Mouse (Mus musculus) intestine, postnatal 0 days (tissue): ENCODE measurements around the gene Ddx50. TPM values are rescaled to one million over a fixed set of nuclear protein-coding genes. Genes with fewer than 3 reads are reported as not detected.
"Not testable (repeated sequence)": the region's sequence is repeated elsewhere in the genome, so short reads cannot be mapped to it uniquely, and the experiment has no call there.

ENCODE experiments used
- ATAC-seq: fragments of 200-750 bp; cut with Nextera tagmentation; 2 replicates; pipeline ENCODE4 v1.8.0; 2017; ENCODE audit warnings: mild to moderate bottlenecking, moderate TSS enrichment, moderate library complexity
- H3K27ac ChIP-seq: fragments of 300-500 bp; sonication (generic); 2 replicates; pipeline ENCODE4 v1.5.1; 2014; ENCODE audit warnings: mild to moderate bottlenecking, low read depth, low read length, moderate library complexity
- H3K27me3 ChIP-seq: fragments of 300-500 bp; sonication (generic); replicated peaks from 2 replicates; pipeline ENCODE4 v1.6.1; 2014; ENCODE audit warnings: low read length, mixed read lengths; ENCODE audit not compliant: control insufficient read depth, insufficient read depth
- H3K36me3 ChIP-seq: fragments of 300-500 bp; sonication (generic); 2 replicates; pipeline ENCODE4 v1.6.1; 2014; ENCODE audit warnings: mild to moderate bottlenecking, moderate library complexity; ENCODE audit not compliant: control insufficient read depth, insufficient read depth
- H3K4me1 ChIP-seq: fragments of 300-500 bp; sonication (generic); replicated peaks from 2 replicates; pipeline ENCODE4 v1.6.1; 2014; ENCODE audit warnings: antibody characterized with exemption, low read length, mixed read lengths; ENCODE audit not compliant: control insufficient read depth, insufficient read depth
- H3K4me2 ChIP-seq: fragments of 300-500 bp; sonication (generic); replicated peaks from 2 replicates; pipeline ENCODE4 v1.6.1; 2014; ENCODE audit warnings: low read depth, mild to moderate bottlenecking, moderate library complexity
- H3K4me3 ChIP-seq: fragments of 300-500 bp; sonication (generic); 2 replicates; pipeline ENCODE4 v1.5.1; 2014; ENCODE audit warnings: low read depth, low read length
- H3K9ac ChIP-seq: fragments of 300-500 bp; sonication (generic); 2 replicates; pipeline ENCODE4 v1.6.1; 2014; ENCODE audit warnings: mild to moderate bottlenecking, low read depth, low read length
- H3K9me3 ChIP-seq: fragments of 300-500 bp; sonication (generic); 2 replicates; pipeline ENCODE4 v1.6.1; 2016; ENCODE audit warnings: mixed run types; ENCODE audit not compliant: control insufficient read depth
- CTCF ChIP-seq: sonication (generic); IDR thresholded peaks from 2 replicates; pipeline ENCODE4 v1.5.1; 2016; ENCODE audit warnings: low read depth, mild to moderate bottlenecking, control low read depth, antibody characterized with exemption, moderate library complexity
- WGBS: fragments of 180-500 bp; shearing (Covaris S2); extraction: QIAGEN DNeasy Blood & Tissue Kit; methylation state at CpG from one replicate; pipeline ENCODE4 v1.1.7; 2014; 5-methylcytosine and 5-hydroxymethylcytosine counted together
- polyA plus RNA-seq: library from polyadenylated mRNA; unstranded; fragments of >200 nt; fragmentation: Nextera tagmentation; extraction: Ambion mirVana; gene quantifications from 2 replicates; pipeline ENCODE4 v1.2.1, GENCODE M21; 2015

Ddx50 gene
- polyA plus RNA-seq, 1 experiment from 2014 or later, result 69.6 TPM

DNA sequence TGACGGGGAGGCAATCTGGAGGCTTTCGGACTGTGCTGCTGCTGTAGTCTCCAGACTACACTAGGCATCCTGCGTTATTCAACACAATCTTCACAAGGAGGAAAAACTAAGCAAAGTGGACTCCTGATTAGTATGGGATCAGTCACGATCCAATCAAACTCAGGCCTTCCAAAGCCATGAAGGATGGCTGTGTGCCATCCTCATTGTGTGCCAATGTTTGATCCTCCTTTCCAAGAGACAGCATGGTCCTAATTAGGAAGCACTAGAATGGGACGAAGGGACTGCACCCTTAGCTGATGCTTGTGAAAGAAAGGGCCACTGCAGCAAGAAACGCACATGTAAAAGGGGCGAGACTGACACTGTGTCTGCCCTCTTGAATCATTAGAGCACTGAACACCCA lies 58.5 kb downstream of the Ddx50 start:
- H3K36me3 ChIP-seq, result peaks cover 63% of the 10 kb centered on the region

DNA sequence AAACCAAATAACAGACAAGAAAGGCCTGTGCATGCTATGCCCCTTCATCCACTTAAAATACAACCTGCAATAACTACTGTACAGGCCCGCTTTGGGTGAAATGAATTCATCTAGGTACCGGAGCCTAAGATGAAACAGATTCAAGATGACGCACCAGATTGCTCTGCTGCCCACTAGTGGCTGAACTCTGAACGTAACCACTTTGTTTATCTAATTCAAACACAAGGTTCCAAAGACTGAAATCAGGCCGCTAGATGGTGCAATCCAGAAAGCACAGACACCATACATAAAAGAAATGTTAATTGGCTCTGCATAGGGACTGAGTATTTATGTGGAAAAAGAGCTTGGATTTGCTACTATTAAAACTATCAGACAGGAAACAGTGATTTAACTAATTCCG lies 60.8 kb downstream of the Ddx50 start:
- H3K36me3 ChIP-seq, result peaks cover 72% of the 10 kb centered on the region
- whole genome bisulfite sequencing, result 31% methylated on average over 6 of the region's 6 CpGs
- H3K4me3 ChIP-seq, result no peak overlapping the region
- no peaks in the 10 kb centered on the region for H3K9me3 ChIP-seq
- ATAC-seq, result peak; percentile 41; the same call in 1 of the 2 replicates
- H3K4me2 ChIP-seq, result 0 out of 2 replicates have a peak overlapping the region, but pooled peaks have one; percentile 24
- no peak overlapping the region for H3K27ac ChIP-seq
- H3K9ac ChIP-seq, result no peak overlapping the region
- no peaks in the 10 kb centered on the region for H3K27me3 ChIP-seq
- H3K4me1 ChIP-seq, result no peaks in the 10 kb centered on the region
- TF ChIP-seq CTCF, result peak; percentile 96

More for the DNA sequence above, 58.5 kb downstream of the Ddx50 start:
- no peaks in the 10 kb centered on the region for H3K4me1 ChIP-seq
- no peak overlapping the region for H3K27ac ChIP-seq
- H3K27me3 ChIP-seq, result no peaks in the 10 kb centered on the region
- H3K4me3 ChIP-seq, result no peak overlapping the region
- no peaks in the 10 kb centered on the region for H3K9me3 ChIP-seq
- H3K9ac ChIP-seq, result no peak overlapping the region
- ATAC-seq, result no peak
- H3K4me2 ChIP-seq, result no peak overlapping the region
- 91% methylated on average over 7 of the region's 7 CpGs for WGBS
- no peak for TF ChIP-seq CTCF

- Histone ChIP-seq H3K27me3 (no peaks in the 10 kb centered on the region), H3K9ac (no peak overlapping the region), H3K4me3 (no peak overlapping the region), H3K9me3 (no peaks in the 10 kb centered on the region), H3K36me3 (peaks cover 74% of the 10 kb centered on the region), H3K4me2 (no peak overlapping the region), H3K4me1 (no peaks in the 10 kb centered on the region), H3K27ac (no peak overlapping the region)
- TF ChIP-seq CTCF, result no peak
- 76% methylated on average over 4 of the region's 4 CpGs for WGBS
- no peak for ATAC-seq
These were observed 62.4 kb downstream of the Ddx50 start for GRCm38 (mm10) chr10:62588616-62589015.

GRCm38 (mm10) chr10:62583245-62583644 lies 67.8 kb downstream of the Ddx50 start:
- Histone ChIP-seq H3K4me2 (no peak overlapping the region), H3K9ac (no peak overlapping the region), H3K27ac (no peak overlapping the region), H3K9me3 (no peaks in the 10 kb centered on the region), H3K27me3 (no peaks in the 10 kb centered on the region), H3K36me3 (peaks cover 63% of the 10 kb centered on the region), H3K4me3 (no peak overlapping the region), H3K4me1 (no peaks in the 10 kb centered on the region)
- no peak for TF ChIP-seq CTCF
- ATAC-seq, result no peak
- 66% methylated on average over 1 of the region's 1 CpGs for WGBS

- Histone ChIP-seq H3K36me3 (peaks cover 57% of the 10 kb centered on the region), H3K9me3 (no peaks in the 10 kb centered on the region)
These were observed 68.3 kb downstream of the Ddx50 start for GRCm38 (mm10) chr10:62582701-62583100.

GRCm38 (mm10) chr10:62582263-62582662 lies 68.8 kb downstream of the Ddx50 start:
- TF ChIP-seq CTCF, result no peak
- no peak for ATAC-seq
- WGBS, result 90% methylated on average over 17 of the region's 17 CpGs
- Histone ChIP-seq H3K27me3 (no peaks in the 10 kb centered on the region), H3K36me3 (peaks cover 54% of the 10 kb centered on the region), H3K9ac (no peak overlapping the region), H3K27ac (no peak overlapping the region), H3K4me2 (no peak overlapping the region), H3K4me1 (peaks cover 2% of the 10 kb centered on the region; the same call in 1 of the 2 replicates), H3K9me3 (no peaks in the 10 kb centered on the region), H3K4me3 (no peak overlapping the region)

More at GRCm38 (mm10) chr10:62582701-62583100, 68.3 kb downstream of the Ddx50 start:
- no peaks in the 10 kb centered on the region for H3K4me1 ChIP-seq
- 80% methylated on average over 7 of the region's 7 CpGs for WGBS
- TF ChIP-seq CTCF, result no peak
- no peaks in the 10 kb centered on the region for H3K27me3 ChIP-seq
- H3K4me3 ChIP-seq, result no peak overlapping the region
- no peak for ATAC-seq
- no peak overlapping the region for H3K27ac ChIP-seq
- no peak overlapping the region for H3K4me2 ChIP-seq
- H3K9ac ChIP-seq, result no peak overlapping the region

GRCm38 (mm10) chr10:62579129-62579528 lies 71.9 kb downstream of the Ddx50 start:
- not testable (repeated sequence) for H3K4me1 ChIP-seq, H3K27me3 ChIP-seq, H3K4me3 ChIP-seq, H3K9ac ChIP-seq, H3K27ac ChIP-seq, H3K9me3 ChIP-seq, H3K4me2 ChIP-seq, ATAC-seq
- H3K36me3 ChIP-seq, result peaks cover 36% of the 10 kb centered on the region
- 91% methylated on average over 11 of the region's 13 CpGs for WGBS
